Mouse (Mus musculus): ENCODE results near the gene Bcat1. TPM values are rescaled to one million over a fixed set of nuclear protein-coding genes. Genes with fewer than 3 reads are reported as not detected.

Gene Bcat1
- polyA plus RNA-seq, 1 experiment: 100 TPM

- Histone ChIP-seq H3K36me3 (ENCODE audit: control insufficient read depth, insufficient read depth) (peaks cover 82% of the 10 kb centered on the region), H3K79me3 (ENCODE audit: low read depth) (peaks cover 5% of the 10 kb centered on the region), H3K27me3 (ENCODE audit: control insufficient read depth, insufficient read depth, insufficient read length) (no peaks in the 10 kb centered on the region), H3K79me2 (ENCODE audit: control insufficient read depth, insufficient read depth) (peaks cover 10% of the 10 kb centered on the region), H3K4me3 (ENCODE audit: insufficient read depth, poor library complexity, severe bottlenecking) (no peak overlapping the region), H3ac (ENCODE audit: control insufficient read depth, insufficient read length, low read depth) (no peak overlapping the region)
- TF ChIP-seq MAX (IDR thresholded peaks at IDR 0.05) (no peak), CEBPB (IDR thresholded peaks at IDR 0.05; ENCODE audit: low read depth) (no peak), CTCF (IDR thresholded peaks at IDR 0.05; ENCODE audit: control insufficient read depth, insufficient read depth, insufficient read length) (no peak), USF1 (IDR thresholded peaks at IDR 0.05; ENCODE audit: low read depth) (no peak), MYOG (IDR thresholded peaks at IDR 0.05; ENCODE audit: control insufficient read depth, extremely low read depth, insufficient read length) (no peak), MYOD1 (IDR thresholded peaks at IDR 0.05; ENCODE audit: control insufficient read depth, insufficient read length, low read depth) (no peak), FOSL1 (IDR thresholded peaks at IDR 0.05; ENCODE audit: insufficient read depth, low read length, poor library complexity, severe bottlenecking) (no peak)
Measured at GRCm38 (mm10) chr6:145018295-145018694, 57.7 kb downstream of the Bcat1 start.

GRCm38 (mm10) chr6:145017508-145017907, 58.5 kb downstream of the Bcat1 start:
- Histone ChIP-seq H3K79me3 (ENCODE audit: low read depth) (peaks cover 5% of the 10 kb centered on the region), H3K79me2 (ENCODE audit: control insufficient read depth, insufficient read depth) (peaks cover 9% of the 10 kb centered on the region), H3K36me3 (ENCODE audit: control insufficient read depth, insufficient read depth) (peaks cover 84% of the 10 kb centered on the region), H3ac (ENCODE audit: control insufficient read depth, insufficient read length, low read depth) (no peak overlapping the region), H3K4me3 (ENCODE audit: insufficient read depth, poor library complexity, severe bottlenecking) (no peak overlapping the region), H3K27me3 (ENCODE audit: control insufficient read depth, insufficient read depth, insufficient read length) (no peaks in the 10 kb centered on the region)
- TF ChIP-seq CEBPB (IDR thresholded peaks at IDR 0.05; ENCODE audit: low read depth) (no peak), MAX (IDR thresholded peaks at IDR 0.05) (no peak), MYOG (IDR thresholded peaks at IDR 0.05; ENCODE audit: control insufficient read depth, extremely low read depth, insufficient read length) (no peak), USF1 (IDR thresholded peaks at IDR 0.05; ENCODE audit: low read depth) (no peak), MYOD1 (IDR thresholded peaks at IDR 0.05; ENCODE audit: control insufficient read depth, insufficient read length, low read depth) (no peak), FOSL1 (IDR thresholded peaks at IDR 0.05; ENCODE audit: insufficient read depth, low read length, poor library complexity, severe bottlenecking) (no peak), CTCF (IDR thresholded peaks at IDR 0.05; ENCODE audit: control insufficient read depth, insufficient read depth, insufficient read length) (no peak)

- no peaks in the 10 kb centered on the region for H3K27me3 ChIP-seq (ENCODE audit: control insufficient read depth, insufficient read depth, insufficient read length)
- H3K79me2 ChIP-seq (ENCODE audit: control insufficient read depth, insufficient read depth): peaks cover 6% of the 10 kb centered on the region
- no peak overlapping the region for H3K4me3 ChIP-seq (ENCODE audit: insufficient read depth, poor library complexity, severe bottlenecking)
- H3K79me3 ChIP-seq (ENCODE audit: low read depth): peaks cover 5% of the 10 kb centered on the region
- H3ac ChIP-seq (ENCODE audit: control insufficient read depth, insufficient read length, low read depth): no peak overlapping the region
- peaks cover 81% of the 10 kb centered on the region for H3K36me3 ChIP-seq (ENCODE audit: control insufficient read depth, insufficient read depth)
- TF ChIP-seq MYOD1 (IDR thresholded peaks at IDR 0.05; ENCODE audit: control insufficient read depth, insufficient read length, low read depth): no peak
- no peak for TF ChIP-seq MYOG (IDR thresholded peaks at IDR 0.05; ENCODE audit: control insufficient read depth, extremely low read depth, insufficient read length)
- no peak for TF ChIP-seq CTCF (IDR thresholded peaks at IDR 0.05; ENCODE audit: control insufficient read depth, insufficient read depth, insufficient read length)
- no peak for TF ChIP-seq USF1 (IDR thresholded peaks at IDR 0.05; ENCODE audit: low read depth)
- TF ChIP-seq MAX (IDR thresholded peaks at IDR 0.05): no peak
- no peak for TF ChIP-seq FOSL1 (IDR thresholded peaks at IDR 0.05; ENCODE audit: insufficient read depth, low read length, poor library complexity, severe bottlenecking)
- no peak for TF ChIP-seq CEBPB (IDR thresholded peaks at IDR 0.05; ENCODE audit: low read depth)
Measured at GRCm38 (mm10) chr6:145016639-145017038, 59.3 kb downstream of the Bcat1 start.

GRCm38 (mm10) chr6:145014944-145015343, 61.0 kb downstream of the Bcat1 start:
- H3K79me2 ChIP-seq (ENCODE audit: control insufficient read depth, insufficient read depth): peaks cover 6% of the 10 kb centered on the region
- peaks cover 5% of the 10 kb centered on the region for H3K79me3 ChIP-seq (ENCODE audit: low read depth)
- TF ChIP-seq MYOG (IDR thresholded peaks at IDR 0.05; ENCODE audit: control insufficient read depth, extremely low read depth, insufficient read length) (no peak), FOSL1 (IDR thresholded peaks at IDR 0.05; ENCODE audit: insufficient read depth, low read length, poor library complexity, severe bottlenecking) (no peak), CEBPB (IDR thresholded peaks at IDR 0.05; ENCODE audit: low read depth) (no peak), USF1 (IDR thresholded peaks at IDR 0.05; ENCODE audit: low read depth) (no peak), MYOD1 (IDR thresholded peaks at IDR 0.05; ENCODE audit: control insufficient read depth, insufficient read length, low read depth) (no peak), CTCF (IDR thresholded peaks at IDR 0.05; ENCODE audit: control insufficient read depth, insufficient read depth, insufficient read length) (no peak), MAX (IDR thresholded peaks at IDR 0.05) (no peak)
- no peak overlapping the region for H3K4me3 ChIP-seq (ENCODE audit: insufficient read depth, poor library complexity, severe bottlenecking)
- H3K36me3 ChIP-seq (ENCODE audit: control insufficient read depth, insufficient read depth): peaks cover 86% of the 10 kb centered on the region
- no peak overlapping the region for H3ac ChIP-seq (ENCODE audit: control insufficient read depth, insufficient read length, low read depth)
- H3K27me3 ChIP-seq (ENCODE audit: control insufficient read depth, insufficient read depth, insufficient read length): no peaks in the 10 kb centered on the region

- Histone ChIP-seq H3K79me2 (ENCODE audit: control insufficient read depth, insufficient read depth) (peaks cover 6% of the 10 kb centered on the region), H3K36me3 (ENCODE audit: control insufficient read depth, insufficient read depth) (peaks cover 90% of the 10 kb centered on the region), H3K27me3 (ENCODE audit: control insufficient read depth, insufficient read depth, insufficient read length) (no peaks in the 10 kb centered on the region), H3K79me3 (ENCODE audit: low read depth) (peaks cover 5% of the 10 kb centered on the region), H3ac (ENCODE audit: control insufficient read depth, insufficient read length, low read depth) (no peak overlapping the region), H3K4me3 (ENCODE audit: insufficient read depth, poor library complexity, severe bottlenecking) (no peak overlapping the region)
- no peak for TF ChIP-seq USF1 (IDR thresholded peaks at IDR 0.05; ENCODE audit: low read depth)
- no peak for TF ChIP-seq MYOD1 (IDR thresholded peaks at IDR 0.05; ENCODE audit: control insufficient read depth, insufficient read length, low read depth)
- TF ChIP-seq FOSL1 (IDR thresholded peaks at IDR 0.05; ENCODE audit: insufficient read depth, low read length, poor library complexity, severe bottlenecking): no peak
- no peak for TF ChIP-seq MYOG (IDR thresholded peaks at IDR 0.05; ENCODE audit: control insufficient read depth, extremely low read depth, insufficient read length)
- no peak for TF ChIP-seq CTCF (IDR thresholded peaks at IDR 0.05; ENCODE audit: control insufficient read depth, insufficient read depth, insufficient read length)
- TF ChIP-seq MAX (IDR thresholded peaks at IDR 0.05): no peak
- no peak for TF ChIP-seq CEBPB (IDR thresholded peaks at IDR 0.05; ENCODE audit: low read depth)
Measured at GRCm38 (mm10) chr6:145012699-145013098, 63.3 kb downstream of the Bcat1 start.

GRCm38 (mm10) chr6:145011141-145011540, 64.8 kb downstream of the Bcat1 start:
- Histone ChIP-seq H3K79me3 (ENCODE audit: low read depth) (no peaks in the 10 kb centered on the region), H3K27me3 (ENCODE audit: control insufficient read depth, insufficient read depth, insufficient read length) (no peaks in the 10 kb centered on the region), H3K4me3 (ENCODE audit: insufficient read depth, poor library complexity, severe bottlenecking) (no peak overlapping the region), H3ac (ENCODE audit: control insufficient read depth, insufficient read length, low read depth) (no peak overlapping the region), H3K36me3 (ENCODE audit: control insufficient read depth, insufficient read depth) (peaks cover 89% of the 10 kb centered on the region), H3K79me2 (ENCODE audit: control insufficient read depth, insufficient read depth) (no peaks in the 10 kb centered on the region)
- no peak for TF ChIP-seq MAX (IDR thresholded peaks at IDR 0.05)
- no peak for TF ChIP-seq CTCF (IDR thresholded peaks at IDR 0.05; ENCODE audit: control insufficient read depth, insufficient read depth, insufficient read length)
- no peak for TF ChIP-seq MYOG (IDR thresholded peaks at IDR 0.05; ENCODE audit: control insufficient read depth, extremely low read depth, insufficient read length)
- no peak for TF ChIP-seq USF1 (IDR thresholded peaks at IDR 0.05; ENCODE audit: low read depth)
- TF ChIP-seq FOSL1 (IDR thresholded peaks at IDR 0.05; ENCODE audit: insufficient read depth, low read length, poor library complexity, severe bottlenecking): no peak
- no peak for TF ChIP-seq CEBPB (IDR thresholded peaks at IDR 0.05; ENCODE audit: low read depth)
- no peak for TF ChIP-seq MYOD1 (IDR thresholded peaks at IDR 0.05; ENCODE audit: control insufficient read depth, insufficient read length, low read depth)
